Mouse (Mus musculus) neutrophil, adult 5-6 weeks (primary cell): ENCODE measurements at regions not wholly inside any gene's neighbourhood (a gene's known extent, or its start where the extent isn't known, plus 50 kb on each side); places are given as distances from the start of the nearest gene placed in this dataset.
"Not testable (repeated sequence)": the region's sequence is repeated elsewhere in the genome, so short reads cannot be mapped to it uniquely, and the experiment has no call there.

Experiments
- ATAC-seq: fragments of 151-379, 151-347 bp; 2 replicates; pipeline ENCODE4 v1.8.0; 2017; ENCODE audit warnings: mild to moderate bottlenecking, moderate TSS enrichment; ENCODE audit not compliant: insufficient number of reproducible peaks, poor library complexity, low FRiP score, severe bottlenecking; ENCODE audit errors: extremely low read depth

GRCm38 (mm10) chr6:6496789-6497188, 81.7 kb downstream of the Sem1 start:
- ATAC-seq = peak; percentile 83

- ATAC-seq = peak; percentile 13; the same call in 1 of the 2 replicates
Measured at GRCm38 (mm10) chr6:6496336-6496735, 82.1 kb downstream of the Sem1 start.

- no peak for ATAC-seq
Measured at GRCm38 (mm10) chr6:6488191-6488590, 90.3 kb downstream of the Sem1 start.

- not testable (repeated sequence) for ATAC-seq
Measured at GRCm38 (mm10) chr6:6481596-6481995, 96.9 kb downstream of the Sem1 start.

- no peak for ATAC-seq
Measured at GRCm38 (mm10) chr6:6470397-6470796, 108.1 kb downstream of the Sem1 start.

GRCm38 (mm10) chr6:6467526-6467925, 110.9 kb downstream of the Sem1 start:
- no peak for ATAC-seq

- ATAC-seq = no peak
Measured at GRCm38 (mm10) chr6:6466231-6466630, 112.2 kb downstream of the Sem1 start.

- ATAC-seq = no peak
Measured at GRCm38 (mm10) chr6:6463807-6464470, 114.5 kb downstream of the Sem1 start.

GRCm38 (mm10) chr6:6459918-6460239, 118.6 kb downstream of the Sem1 start:
- ATAC-seq = no peak

- ATAC-seq = no peak
Measured at GRCm38 (mm10) chr6:6459006-6459917, 119.2 kb downstream of the Sem1 start.

GRCm38 (mm10) chr6:6457726-6458125, 120.7 kb downstream of the Sem1 start:
- ATAC-seq = no peak

GRCm38 (mm10) chr6:6457001-6457400, 121.5 kb downstream of the Sem1 start:
- no peak for ATAC-seq

- ATAC-seq = no peak
Measured at GRCm38 (mm10) chr6:6455566-6455965, 122.9 kb downstream of the Sem1 start.

GRCm38 (mm10) chr6:6454396-6454795, 124.1 kb downstream of the Sem1 start:
- ATAC-seq = no peak

- no peak for ATAC-seq
Measured at GRCm38 (mm10) chr6:6434855-6435254, 143.6 kb downstream of the Sem1 start.

- no peak for ATAC-seq
Measured at GRCm38 (mm10) chr6:6434261-6434802, 144.1 kb downstream of the Sem1 start.

GRCm38 (mm10) chr6:6433179-6433578, 145.3 kb downstream of the Sem1 start:
- ATAC-seq = no peak

GRCm38 (mm10) chr6:6414654-6415610, 163.5 kb downstream of the Sem1 start:
- no peak for ATAC-seq

GRCm38 (mm10) chr6:6397997-6398396, 180.5 kb downstream of the Sem1 start:
- no peak for ATAC-seq
